Mouse (Mus musculus) olfactory bulb, adult 2 months (tissue): ENCODE measurements around the gene Lkaaear1. TPM values are rescaled to one million over a fixed set of nuclear protein-coding genes. Genes with fewer than 3 reads are reported as not detected.
A peak's percentile ranks its signal among the peaks of the same experiment; 100 is the strongest.

Source experiments
- H3K27ac ChIP-seq: fragments of 200-500 bp; 2 replicates; pipeline ENCODE4 v1.5.1; 2012; ENCODE audit warnings: low read depth, low read length; ENCODE audit not compliant: insufficient read depth
- H3K4me1 ChIP-seq: fragments of 200-500 bp; 2 replicates; pipeline ENCODE4 v1.6.1; 2012; ENCODE audit warnings: low read length; ENCODE audit not compliant: control insufficient read depth, insufficient read depth
- H3K4me3 ChIP-seq: fragments of 200-500 bp; 2 replicates; pipeline ENCODE4 v1.5.1; 2012; ENCODE audit warnings: mild to moderate bottlenecking, low read depth, low read length, moderate library complexity; ENCODE audit not compliant: insufficient read depth
- CTCF ChIP-seq: fragments of 200-500 bp; IDR thresholded peaks from 2 replicates; pipeline ENCODE4 v1.5.1; 2012; ENCODE audit warnings: low read depth, mild to moderate bottlenecking, low read length, moderate library complexity; ENCODE audit not compliant: insufficient read depth
- POLR2A ChIP-seq: fragments of 200-500 bp; IDR thresholded peaks from 2 replicates; pipeline ENCODE4 v1.6.1; 2012; ENCODE audit warnings: mild to moderate bottlenecking, low read depth, low read length, moderate library complexity; ENCODE audit not compliant: insufficient read depth
- WGBS: fragments of 180-500 bp; shearing (Covaris S2); methylation state at CpG from one replicate; pipeline ENCODE4 v1.1.7; 2018; 5-methylcytosine and 5-hydroxymethylcytosine counted together
- polyA plus RNA-seq: library from polyadenylated mRNA; stranded (reverse); fragments of >200 nt; gene quantifications from 2 replicates; pipeline ENCODE4 v1.2.4, GENCODE M21; 2012; ENCODE audit warnings: low replicate concordance; ENCODE audit not compliant: missing spikeins, insufficient read depth, insufficient read length

The Lkaaear1 gene
- polyA plus RNA-seq, 1 experiment = not detected

GRCm38 (mm10) chr2:181706668-181707067 is 8.4 kb upstream of the Lkaaear1 start:
- TF ChIP-seq CTCF (no peak), POLR2A (no peak)

GRCm38 (mm10) chr2:181696801-181697420 is 1.3 kb downstream of the Lkaaear1 start:
- WGBS = 87% methylated on average over 33 of the region's 33 CpGs
- Histone ChIP-seq H3K4me3 (no peak overlapping the region), H3K4me1 (peaks cover 6% of the 10 kb centered on the region), H3K27ac (no peak overlapping the region)
- TF ChIP-seq CTCF = no peak
- no peak for TF ChIP-seq POLR2A

More at GRCm38 (mm10) chr2:181706668-181707067, 8.4 kb upstream of the Lkaaear1 start:
- 33% methylated on average over 4 of the region's 4 CpGs for WGBS
- no peak overlapping the region for H3K27ac ChIP-seq
- no peak overlapping the region for H3K4me3 ChIP-seq
- H3K4me1 ChIP-seq = no peaks in the 10 kb centered on the region

DNA sequence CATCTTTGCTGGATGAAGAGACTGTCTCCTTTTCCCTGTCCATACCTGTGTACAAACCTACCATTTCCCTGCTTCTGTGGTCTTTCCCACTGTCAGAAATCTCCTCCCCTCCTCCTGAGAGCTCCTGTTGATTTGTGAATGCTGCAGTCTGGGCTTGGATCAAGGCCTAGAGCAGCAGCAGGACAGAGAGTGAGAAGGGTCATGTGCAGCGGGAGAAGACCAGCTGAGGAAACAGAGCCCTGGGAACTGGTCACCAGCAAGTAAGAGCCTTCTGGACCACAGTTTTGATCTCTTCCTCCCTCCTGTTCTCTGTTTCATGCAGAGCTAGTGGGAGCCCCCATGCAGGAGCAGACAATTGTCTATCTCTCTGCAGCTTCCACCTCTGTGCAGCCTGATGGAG is 2.5 kb downstream of the Lkaaear1 start:
- Histone ChIP-seq H3K4me1 (peaks cover 6% of the 10 kb centered on the region), H3K27ac (no peak overlapping the region), H3K4me3 (no peak overlapping the region)
- TF ChIP-seq POLR2A (no peak), CTCF (no peak)
- WGBS = 70% methylated on average over 1 of the region's 1 CpGs

- TF ChIP-seq CTCF (no peak), POLR2A (no peak)
- 92% methylated on average over 3 of the region's 3 CpGs for WGBS
- H3K4me3 ChIP-seq = no peak overlapping the region
- no peak overlapping the region for H3K27ac ChIP-seq
- peaks cover 6% of the 10 kb centered on the region for H3K4me1 ChIP-seq
Measured at GRCm38 (mm10) chr2:181694581-181694980, 3.7 kb downstream of the Lkaaear1 start.

DNA sequence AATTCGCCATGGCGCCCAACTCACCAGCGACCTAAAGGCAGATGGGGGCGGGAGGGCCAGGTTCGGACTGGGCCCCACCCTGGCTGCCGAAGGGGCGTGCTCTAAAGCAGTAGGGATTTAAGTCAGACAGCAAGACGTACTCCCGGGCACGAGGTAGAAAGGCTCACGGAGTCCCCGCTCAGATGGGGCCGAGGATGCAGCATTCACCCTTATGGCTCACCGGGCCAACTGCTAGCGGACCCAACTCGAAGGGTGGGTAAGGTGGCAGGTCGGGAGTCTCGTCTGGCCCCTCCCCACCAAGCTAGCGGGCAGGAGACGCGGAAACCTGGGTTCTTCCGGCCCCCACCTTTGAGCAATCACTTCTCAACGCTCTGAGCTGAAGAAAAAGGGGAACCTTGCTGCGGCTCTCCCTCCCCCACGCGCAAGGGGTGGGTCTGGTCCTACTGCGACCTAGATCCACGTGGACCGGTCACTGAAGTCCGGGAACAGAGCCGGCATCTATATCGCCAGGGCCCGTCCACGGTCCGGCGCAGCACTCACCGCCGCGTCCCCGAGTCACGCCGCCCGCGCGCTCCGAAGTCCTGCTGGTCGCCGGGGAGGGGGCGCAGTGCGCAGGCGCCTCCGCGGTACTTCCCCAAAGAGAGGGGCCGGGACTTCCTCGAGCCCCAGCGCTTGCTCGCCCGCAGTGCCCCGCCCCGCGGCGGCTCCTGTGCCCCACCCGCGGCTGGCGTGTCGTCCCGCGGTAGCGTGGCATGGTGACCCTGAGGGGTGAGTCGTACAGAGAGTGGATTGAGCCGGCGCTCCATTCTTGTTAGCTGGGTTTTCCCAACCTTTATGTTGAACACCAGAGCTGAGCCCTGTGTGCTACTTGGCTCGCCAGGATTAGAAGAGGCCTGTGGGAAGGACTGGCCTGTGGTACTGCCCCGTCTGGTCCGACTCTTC is 4.6 kb downstream of the Lkaaear1 start, which contains the start of gene Rgs19:
TSS of gene Rgs19 (minus strand) at position 639 of the 942 bp plus-strand sequence.
- no peak within 1 kb of the TSS for H3K27ac ChIP-seq
- TF ChIP-seq POLR2A = peak; percentile 63; the same call in 1 of the 2 replicates
- no peak for TF ChIP-seq CTCF
- peak within 1 kb of the TSS; percentile 77 for H3K4me3 ChIP-seq
- WGBS = under 1% methylated on average over 75 of the region's 75 CpGs
- H3K4me1 ChIP-seq = peaks cover 6% of the 10 kb centered on the region

DNA sequence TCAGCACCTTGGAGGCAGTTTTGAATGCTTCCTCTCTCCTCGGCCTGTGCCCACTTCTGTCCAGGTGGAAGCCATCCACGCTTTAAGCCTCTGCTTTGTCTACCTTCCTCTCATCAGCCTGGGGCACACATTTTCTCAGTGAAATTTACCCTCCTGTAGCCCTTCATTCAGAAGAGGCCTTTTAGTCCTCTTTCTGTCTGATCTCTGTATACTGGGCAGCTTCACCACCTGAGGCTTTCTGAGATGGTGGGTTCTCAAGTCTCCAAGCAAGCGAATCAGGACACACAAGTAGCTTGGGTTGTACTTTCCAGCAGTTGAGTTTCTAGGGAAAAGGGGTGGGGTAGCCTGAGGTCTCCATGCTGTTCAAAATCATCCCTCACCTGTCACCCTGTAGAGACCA is 5.9 kb downstream of the Lkaaear1 start:
- no peak for TF ChIP-seq CTCF
- no peak for TF ChIP-seq POLR2A
- H3K4me3 ChIP-seq = no peak overlapping the region
- WGBS = 96% methylated on average over 3 of the region's 3 CpGs

GRCm38 (mm10) chr2:181691571-181691970 is 6.7 kb downstream of the Lkaaear1 start:
- Histone ChIP-seq H3K4me3 (no peak overlapping the region), H3K27ac (no peak overlapping the region), H3K4me1 (peaks cover 6% of the 10 kb centered on the region)
- TF ChIP-seq POLR2A = no peak
- TF ChIP-seq CTCF = no peak
- WGBS = 87% methylated on average over 4 of the region's 4 CpGs

More for the DNA sequence above, 5.9 kb downstream of the Lkaaear1 start:
- Histone ChIP-seq H3K4me1 (peaks cover 6% of the 10 kb centered on the region), H3K27ac (no peak overlapping the region)

- TF ChIP-seq POLR2A = no peak
- no peak for TF ChIP-seq CTCF
- Histone ChIP-seq H3K27ac (no peak overlapping the region), H3K4me1 (peaks cover 6% of the 10 kb centered on the region), H3K4me3 (no peak overlapping the region)
- 90% methylated on average over 6 of the region's 6 CpGs for WGBS
Measured at GRCm38 (mm10) chr2:181691083-181691482, 7.2 kb downstream of the Lkaaear1 start.

- H3K4me3 ChIP-seq = no peak overlapping the region
- WGBS = 91% methylated on average over 10 of the region's 10 CpGs
- no peak overlapping the region for H3K27ac ChIP-seq
- peaks cover 6% of the 10 kb centered on the region for H3K4me1 ChIP-seq
- TF ChIP-seq POLR2A (no peak), CTCF (no peak)
Measured at GRCm38 (mm10) chr2:181689466-181690160, 8.6 kb downstream of the Lkaaear1 start.
